Comparison of ENCODE assay signal across 8 mouse cellular contexts in the genomic region with DNA sequence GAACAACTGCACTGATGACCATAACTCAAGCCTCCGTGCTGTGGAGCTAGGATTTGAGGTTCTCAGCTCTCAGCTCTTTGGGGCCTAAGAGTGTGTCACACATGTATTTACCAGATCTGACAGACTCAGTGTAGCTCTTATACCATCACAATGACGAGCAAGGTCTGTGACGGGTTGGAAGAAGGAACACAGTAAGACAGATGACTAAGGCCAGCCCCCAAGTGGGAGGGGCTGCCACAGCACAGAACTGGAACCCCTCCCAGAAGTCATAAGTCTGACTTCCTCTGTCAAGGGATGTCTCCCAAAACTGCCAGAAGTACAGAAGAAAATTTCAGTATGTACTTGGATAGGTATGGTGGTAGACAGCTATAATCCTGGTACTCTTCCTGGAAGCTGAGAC. TPM values are rescaled to one million over a fixed set of nuclear protein-coding genes. Genes with fewer than 3 reads are reported as not detected.
DNase-seq lines count a peak whose midpoint lies in the region; ATAC-seq and TF ChIP-seq lines count a peak whose summit lies in the region.

No protein-coding gene starts in this region.

- no peak overlapping the region for H3K9ac ChIP-seq in kidney, postnatal 0 days (ENCODE audit: low read depth, low read length)
- no peak overlapping the region for H3K9ac ChIP-seq in midbrain, embryonic 13.5 days (replicated peaks)

- H3K36me3 ChIP-seq in kidney, postnatal 0 days (ENCODE audit: insufficient read depth, low read length) = 0 out of 2 replicates have a peak, but pooled peaks cover 2% of the 10 kb centered on the region
- no peaks in the 10 kb centered on the region; the same call in 1 of the 2 replicates for H3K36me3 ChIP-seq in small intestine, adult 2 months (ENCODE audit: control insufficient read depth, insufficient read depth, low read length)
- peaks cover 45% of the 10 kb centered on the region for H3K36me3 ChIP-seq in forebrain, embryonic 10.5 days (replicated peaks)
- H3K36me3 ChIP-seq in midbrain, embryonic 13.5 days = 0 out of 2 replicates have a peak, but pooled peaks cover 4% of the 10 kb centered on the region

- peak overlapping the region; percentile 48 for H3K27ac ChIP-seq in kidney, postnatal 0 days
- H3K27ac ChIP-seq in small intestine, adult 2 months (ENCODE audit: insufficient read depth, low read depth, low read length) = peak overlapping the region; percentile 65
- no peak overlapping the region for H3K27ac ChIP-seq in forebrain, embryonic 10.5 days
- no peak overlapping the region for H3K27ac ChIP-seq in midbrain, embryonic 13.5 days

- TF ChIP-seq POLR2A in small intestine, adult 2 months (IDR thresholded peaks at IDR 0.05; ENCODE audit: low read depth, low read length) = no peak

- no peaks in the 10 kb centered on the region for H3K27me3 ChIP-seq in kidney, postnatal 0 days (ENCODE audit: insufficient read depth, low read length)
- H3K27me3 ChIP-seq in small intestine, adult 2 months (ENCODE audit: control insufficient read depth, insufficient read depth, low read length) = no peaks in the 10 kb centered on the region
- no peaks in the 10 kb centered on the region for H3K27me3 ChIP-seq in forebrain, embryonic 10.5 days (ENCODE audit: poor library complexity, severe bottlenecking)
- no peaks in the 10 kb centered on the region for H3K27me3 ChIP-seq in midbrain, embryonic 13.5 days

- no peak overlapping the region for H3K4me2 ChIP-seq in kidney, postnatal 0 days (ENCODE audit: low read length)
- H3K4me2 ChIP-seq in midbrain, embryonic 13.5 days (replicated peaks) = no peak overlapping the region

- no peaks in the 10 kb centered on the region for H3K9me3 ChIP-seq in kidney, postnatal 0 days (replicated peaks; ENCODE audit: low read length)
- H3K9me3 ChIP-seq in forebrain, embryonic 10.5 days = no peaks in the 10 kb centered on the region
- no peaks in the 10 kb centered on the region for H3K9me3 ChIP-seq in midbrain, embryonic 13.5 days

- WGBS in kidney, postnatal 0 days = 51% methylated on average over 3 of the region's 3 CpGs
- WGBS in small intestine, adult 2 months = 45% methylated on average over 3 of the region's 3 CpGs
- WGBS in forebrain, embryonic 10.5 days = 92% methylated on average over 3 of the region's 3 CpGs
- WGBS in midbrain, embryonic 13.5 days = 83% methylated on average over 3 of the region's 3 CpGs

- H3K4me3 ChIP-seq in kidney, postnatal 0 days (replicated peaks; ENCODE audit: low read depth, low read length) = no peak overlapping the region
- no peak overlapping the region for H3K4me3 ChIP-seq in small intestine, adult 2 months (ENCODE audit: low read depth, low read length)
- no peak overlapping the region for H3K4me3 ChIP-seq in forebrain, embryonic 10.5 days
- H3K4me3 ChIP-seq in midbrain, embryonic 13.5 days (replicated peaks) = no peak overlapping the region

- peaks cover 60% of the 10 kb centered on the region for H3K4me1 ChIP-seq in kidney, postnatal 0 days (replicated peaks; ENCODE audit: insufficient read depth, low read length)
- peaks cover 67% of the 10 kb centered on the region for H3K4me1 ChIP-seq in small intestine, adult 2 months (ENCODE audit: control insufficient read depth, insufficient read depth, insufficient read length, low read length)
- H3K4me1 ChIP-seq in forebrain, embryonic 10.5 days = peaks cover 89% of the 10 kb centered on the region
- peaks cover 45% of the 10 kb centered on the region for H3K4me1 ChIP-seq in midbrain, embryonic 13.5 days (replicated peaks)

- ATAC-seq in kidney, postnatal 0 days (replicated peaks; ENCODE audit: low FRiP score, low read depth) = no peak
- ATAC-seq in midbrain, embryonic 13.5 days = no peak

- TF ChIP-seq CTCF in kidney, postnatal 0 days (IDR thresholded peaks at IDR 0.05; ENCODE audit: low read depth) = no peak
- no peak for TF ChIP-seq CTCF in small intestine, adult 2 months (IDR thresholded peaks at IDR 0.05; ENCODE audit: extremely low read depth, insufficient read length, insufficient replicate concordance, low read depth, low read length)

- DNase-seq in adrenal gland, adult (ENCODE audit: inconsistent age in 2 of 2, low spot score in 1 of 2) = peak; percentile 63 to 78
- no peak for DNase-seq in adrenal gland, adult 8-10 months
- DNase-seq in spleen, adult 18-20 months = peak; percentile 34 to 47
- DNase-seq in spleen, postnatal 14 days (ENCODE audit: low spot score in 2 of 2) = no peak
- no peak for DNase-seq in kidney, postnatal 0 days (ENCODE audit: low spot score)
- DNase-seq in forebrain, embryonic 10.5 days (ENCODE audit: extremely low spot score, low spot score) = no peak

RNA-seq across cellular contexts. Expression of a gene that starts 9.7 kb away (rescaled TPM):
- total RNA-seq in adrenal gland, adult 8-10 months (2022) = 100 to 1,000 TPM in 1 of 4 experiments, 10 to 100 TPM in 3; 84.3 to 115 (median 87.7) TPM
- polyA plus RNA-seq in kidney, postnatal 0 days (2015; fragmentation: Nextera tagmentation; extraction: Ambion mirVana) = 17.1 and 17.5 TPM in 2 replicates
- 24.6 and 55.7 TPM in 2 replicates for polyA plus RNA-seq in small intestine, adult 2 months (2012; rRNA removed)
- polyA plus RNA-seq in forebrain, embryonic 10.5 days (2016; fragmentation: Nextera tagmentation; extraction: Ambion mirVana) = 39.4 and 39.5 TPM in 2 replicates
- 21.7 and 23.4 TPM in 2 replicates for polyA plus RNA-seq in midbrain, embryonic 13.5 days (2015; fragmentation: Nextera tagmentation; extraction: Ambion mirVana)

RNA-seq across cellular contexts. Expression of a gene that starts 48.5 kb away (rescaled TPM):
- 10 to 100 TPM; 25.1 to 38.6 (median 32.1) TPM for total RNA-seq in adrenal gland, adult 8-10 months (2022)
- 74.0 and 76.6 TPM in 2 replicates for polyA plus RNA-seq in kidney, postnatal 0 days (2015; fragmentation: Nextera tagmentation; extraction: Ambion mirVana)
- 0.47 and 1.1 TPM in 2 replicates for polyA plus RNA-seq in small intestine, adult 2 months (2012; rRNA removed)
- 76.8 and 80.9 TPM in 2 replicates for polyA plus RNA-seq in forebrain, embryonic 10.5 days (2016; fragmentation: Nextera tagmentation; extraction: Ambion mirVana)
- 95.7 and 98.9 TPM in 2 replicates for polyA plus RNA-seq in midbrain, embryonic 13.5 days (2015; fragmentation: Nextera tagmentation; extraction: Ambion mirVana)

RNA-seq across cellular contexts. Expression of a gene that starts 55.1 kb away (rescaled TPM):
- 10 to 100 TPM; 30.5 to 39.6 (median 34.8) TPM for total RNA-seq in adrenal gland, adult 8-10 months (2022)
- 31.1 and 35.5 TPM in 2 replicates for polyA plus RNA-seq in kidney, postnatal 0 days (2015; fragmentation: Nextera tagmentation; extraction: Ambion mirVana)
- 2.6 and 6.2 TPM in 2 replicates for polyA plus RNA-seq in small intestine, adult 2 months (2012; rRNA removed)
- polyA plus RNA-seq in forebrain, embryonic 10.5 days (2016; fragmentation: Nextera tagmentation; extraction: Ambion mirVana) = 32.9 and 33.9 TPM in 2 replicates
- polyA plus RNA-seq in midbrain, embryonic 13.5 days (2015; fragmentation: Nextera tagmentation; extraction: Ambion mirVana) = 37.1 and 41.8 TPM in 2 replicates

Comparison
In these comparisons a context has a peak if more than half of its experiments do, and no peak if none do; other contexts are left out.
1. DNase-seq: peak in adrenal gland, adult (2 of 2) and spleen, adult 18-20 months (2 of 2); none in adrenal gland, adult 8-10 months (single experiment), spleen, postnatal 14 days (0 of 2), kidney, postnatal 0 days (single experiment) and forebrain, embryonic 10.5 days (single experiment).
2. H3K27ac ChIP-seq: peak in kidney, postnatal 0 days (single experiment) and small intestine, adult 2 months (single experiment); none in forebrain, embryonic 10.5 days (single experiment) and midbrain, embryonic 13.5 days (single experiment).
3. RNA of a gene that starts 48.5 kb away (polyA plus RNA-seq): 95.7 to 98.9 TPM in midbrain, embryonic 13.5 days, 76.8 to 80.9 TPM in forebrain, embryonic 10.5 days and 74.0 to 76.6 TPM in kidney, postnatal 0 days; 0.47 to 1.1 TPM in small intestine, adult 2 months; every median in the first group is over 10 times any median in the second.